Mouse (Mus musculus) Patski (cell line): ENCODE results near the gene Pdlim7. TPM values are rescaled to one million over a fixed set of nuclear protein-coding genes. Genes with fewer than 3 reads are reported as not detected.

ENCODE experiments used
- ATAC-seq: fragments of 100-300 bp; one replicate; pipeline ENCODE4 v1.8.0; 2021
- CTCF ChIA-PET: fragments of 350-600 bp; sonication (Branson Sonifier 250); formaldehyde crosslinking; loops from one replicate; lab custom pipeline; 2022; ENCODE audit warnings: inconsistent platforms; lab: Charles Lee
- POLR2A ChIA-PET: fragments of 350-600 bp; sonication (Branson Sonifier 250); formaldehyde crosslinking; loops from one replicate; lab custom pipeline; 2022; ENCODE audit warnings: antibody characterized with exemption, inconsistent platforms; lab: Charles Lee
- DNase-seq: peaks from one replicate; pipeline ENCODE4 v3.0.0-alpha.2; 2011; ENCODE audit warnings: low read depth, low spot score
- H3K27me3 ChIP-seq: fragments of 371-371 bp; one replicate; pipeline ENCODE4 v1.5.1; 2021
- CTCF ChIP-seq: fragments of 100-300 bp; IDR thresholded peaks from one replicate; pipeline ENCODE4 v1.5.1; 2021
- in situ Hi-C: fragments of 300-500 bp; cut with MboI; formaldehyde crosslinking; loops from 3 replicates; pipeline ENCODE4 v1.11.1; 2018; ENCODE audit warnings: low pct_unique_long_range_greater_than_20kb, mixed read lengths
- polyA plus RNA-seq: library from polyadenylated mRNA; unstranded; gene quantifications from one replicate; pipeline ENCODE4 v1.2.3, GENCODE M21; 2021

The Pdlim7 gene
- polyA plus RNA-seq, 1 experiment from 2014 or later, result 129 TPM

DNA sequence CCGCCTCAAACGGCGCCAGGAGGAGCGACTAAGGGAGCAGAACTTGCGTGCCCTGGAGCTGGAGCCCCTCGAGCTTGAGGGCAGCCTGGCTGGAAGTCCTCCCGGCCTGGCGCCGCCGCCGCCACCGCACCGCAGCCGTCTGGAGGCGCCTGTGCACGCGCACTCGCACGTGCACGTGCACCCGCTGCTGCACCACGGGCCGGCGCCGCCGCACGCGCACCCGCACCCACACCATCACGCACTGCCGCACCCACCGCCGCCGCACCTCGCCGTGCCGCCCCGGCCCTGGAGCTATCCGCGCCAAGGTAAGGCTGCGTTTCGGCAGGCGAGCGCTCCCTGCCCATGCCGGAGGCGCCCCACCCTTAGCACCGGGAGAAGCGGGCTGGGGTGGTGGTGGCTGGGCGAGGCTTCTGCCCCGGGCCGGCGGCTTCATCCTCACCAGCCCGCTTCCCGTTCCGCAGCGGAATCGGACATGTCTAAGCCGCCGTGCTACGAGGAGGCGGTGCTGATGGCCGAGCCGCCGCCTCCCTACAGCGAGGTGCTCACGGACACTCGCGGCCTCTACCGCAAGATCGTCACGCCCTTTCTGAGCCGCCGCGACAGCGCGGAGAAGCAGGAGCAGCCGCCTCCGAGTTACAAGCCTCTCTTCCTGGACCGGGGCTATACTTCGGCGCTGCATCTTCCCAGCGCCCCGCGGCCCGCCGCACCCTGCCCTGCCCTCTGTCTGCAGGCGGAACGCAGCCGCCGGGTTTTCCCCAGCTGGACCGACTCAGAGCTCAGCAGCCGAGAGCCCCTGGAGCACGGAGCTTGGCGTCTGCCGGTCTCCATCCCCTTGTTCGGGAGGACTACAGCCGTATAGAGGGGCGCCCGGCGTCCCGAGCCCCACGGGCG lies 41.1 kb downstream of the Pdlim7 start:
- in situ Hi-C loops, result no loop called here
- TF ChIP-seq CTCF, result no peak
- no peak for DNase-seq
- no peaks in the 10 kb centered on the region for H3K27me3 ChIP-seq
- POLR2A ChIA-PET, result interaction anchor here (0.8 to 2.3 kb wide), 5 partner anchors 9 to 55 kb away, joined by 3 to 9 read pairs (median 4); partner anchors contain the start of genes Pdlim7 and Prr7
- CTCF ChIA-PET, result interaction anchor here (1.0 to 4.0 kb wide), 3 partner anchors 10 to 53 kb away, joined by 3 to 30 read pairs (median 7); no protein-coding TSS in a partner anchor
- ATAC-seq, result peak; percentile 24

DNA sequence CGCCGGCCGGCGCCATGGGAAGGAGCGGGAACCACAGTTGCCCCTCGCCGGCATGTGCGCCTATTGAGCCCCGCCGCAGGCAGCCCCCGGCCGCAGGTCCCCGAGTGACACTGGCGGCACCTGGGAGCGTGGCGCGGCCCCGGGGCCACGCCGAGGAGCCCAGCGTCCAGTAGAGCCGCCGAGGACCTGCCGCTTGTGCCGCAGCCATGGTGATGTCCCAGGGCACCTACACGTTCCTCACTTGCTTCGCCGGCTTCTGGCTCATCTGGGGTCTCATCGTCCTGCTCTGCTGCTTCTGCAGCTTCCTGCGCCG lies 41.7 kb downstream of the Pdlim7 start:
- DNase-seq (no peak), ATAC-seq (no peak)
- ChIA-PET CTCF (interaction anchor here (0.6 to 4.0 kb wide), 4 partner anchors 11 to 52 kb away, joined by 3 to 30 read pairs (median 5); partner anchors contain the start of gene Pdlim7), POLR2A (interaction anchor here (0.8 to 2.3 kb wide), 5 partner anchors 8 to 54 kb away, joined by 3 to 9 read pairs (median 4); partner anchors contain the start of genes Pdlim7 and Prr7)
- in situ Hi-C loops, result no loop called here
- no peaks in the 10 kb centered on the region for H3K27me3 ChIP-seq
- TF ChIP-seq CTCF, result no peak

DNA sequence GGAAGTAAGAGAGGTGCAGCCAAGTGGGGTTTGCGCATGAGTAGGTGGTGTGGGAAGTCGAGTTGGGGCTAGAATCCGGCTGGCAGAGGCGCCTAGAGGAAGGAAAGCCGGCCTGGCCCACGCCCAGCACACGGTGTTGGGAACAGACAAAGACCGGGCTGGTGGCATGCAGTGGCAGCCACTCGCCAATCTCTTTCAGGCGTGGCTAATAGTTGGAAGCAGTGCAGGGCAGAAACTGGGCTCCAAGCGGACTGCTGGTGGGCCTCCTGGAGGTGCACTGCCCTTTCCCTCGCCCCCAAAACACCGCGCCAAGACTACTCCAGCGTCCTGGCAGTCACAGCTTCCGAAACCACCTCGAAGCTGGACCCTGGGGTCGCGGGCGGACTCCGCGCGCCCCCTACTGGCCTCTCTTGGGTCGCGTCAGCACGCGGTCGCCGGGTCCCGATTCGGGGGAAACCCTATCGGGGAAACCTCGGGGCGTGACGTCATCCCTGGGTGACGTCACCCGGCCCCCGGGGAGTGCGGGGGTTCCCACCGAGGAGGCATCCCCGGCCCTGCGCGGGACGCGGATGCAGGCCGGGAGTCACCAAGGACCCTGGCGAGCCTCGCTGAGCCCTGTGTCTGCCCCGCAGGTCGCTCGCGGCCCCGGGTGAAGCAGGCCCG lies 42.2 kb downstream of the Pdlim7 start:
- no peaks in the 10 kb centered on the region for H3K27me3 ChIP-seq
- DNase-seq, result peak; percentile 46
- CTCF ChIA-PET, result interaction anchor here (0.6 to 4.0 kb wide), 6 partner anchors 11 to 67 kb away, joined by 3 to 30 read pairs (median 7); partner anchors contain the start of genes Grk6 and Pdlim7
- ATAC-seq, result peak; percentile 53
- in situ Hi-C loops, result no loop called here
- no peak for TF ChIP-seq CTCF
- POLR2A ChIA-PET, result interaction anchor here (1.2 to 2.3 kb wide), 5 partner anchors 10 to 54 kb away, joined by 3 to 9 read pairs (median 7); partner anchors contain the start of genes Grk6 and Pdlim7

DNA sequence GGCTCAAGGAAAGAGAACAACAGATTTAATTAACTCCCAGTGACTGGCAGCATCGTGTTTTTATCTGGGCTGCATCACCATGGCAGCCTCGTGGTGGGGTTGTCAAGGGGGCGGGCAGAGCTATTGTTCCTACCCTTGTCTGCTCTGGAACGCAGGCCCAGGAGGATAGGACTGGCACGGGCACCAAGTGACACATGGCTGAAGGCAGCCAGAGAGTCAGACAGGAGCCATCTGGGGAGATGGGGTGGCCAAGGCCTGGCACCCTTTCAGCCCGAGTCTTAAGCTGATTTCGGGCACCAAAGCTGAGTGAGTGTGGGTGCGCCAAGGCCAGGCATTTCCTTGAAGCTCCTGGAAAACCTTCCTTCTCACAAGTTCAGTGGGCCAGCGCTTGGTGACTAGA lies 43.1 kb downstream of the Pdlim7 start:
- in situ Hi-C loops, result no loop called here
- no peak for TF ChIP-seq CTCF
- ChIA-PET POLR2A (interaction anchor here (1.7 to 2.3 kb wide), 3 partner anchors 26 to 53 kb away, joined by 7 to 9 read pairs (median 8); partner anchors contain the start of genes Grk6 and Pdlim7), CTCF (interaction anchor here (0.9 to 4.0 kb wide), 10 partner anchors 9 to 66 kb away, joined by 3 to 30 read pairs (median 5); partner anchors contain the start of genes Grk6 and Pdlim7)
- DNase-seq, result no peak
- no peaks in the 10 kb centered on the region for H3K27me3 ChIP-seq
- no peak for ATAC-seq

DNA sequence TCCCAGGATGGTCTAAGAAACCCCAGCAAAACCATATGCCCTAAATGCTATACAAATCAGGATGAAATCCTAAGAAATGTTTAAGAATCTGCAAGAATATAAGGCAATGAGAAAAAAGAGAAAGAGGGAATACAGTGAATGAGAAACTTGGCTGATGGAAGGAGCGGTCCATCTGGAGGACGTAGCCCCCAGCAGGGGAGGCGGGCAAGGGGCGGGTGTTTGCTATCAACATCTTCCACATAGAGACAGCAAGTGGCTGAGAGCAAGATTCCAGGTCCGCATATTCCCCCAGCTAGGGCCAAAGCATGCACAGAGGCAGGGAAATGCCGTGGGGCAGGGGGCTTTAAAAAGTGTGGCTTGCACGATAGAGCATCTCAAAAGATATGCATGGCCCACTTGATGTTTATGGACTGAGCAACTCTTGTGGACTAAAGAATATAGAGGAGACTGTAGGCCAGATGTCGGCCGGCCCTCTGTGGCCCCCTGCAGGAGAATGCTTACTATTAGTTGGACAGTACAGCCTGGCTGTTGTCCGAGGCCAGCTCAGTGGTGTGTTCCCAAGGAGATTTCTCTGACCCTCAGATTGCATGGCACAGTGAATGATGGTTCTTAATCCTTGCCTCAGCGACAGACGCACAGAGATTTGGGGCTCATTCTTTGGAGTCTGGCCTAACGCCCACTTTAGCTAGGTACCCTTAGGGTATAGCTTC lies 44.5 kb downstream of the Pdlim7 start:
- POLR2A ChIA-PET, result interaction anchor here (1.7 kb wide), 1 partner anchor 24 kb away, joined by 8 read pairs; the partner anchor contains the start of gene Grk6
- no peak for DNase-seq
- in situ Hi-C loops, result loop anchor here (5.0 kb wide), 1 partner anchor 62 kb away; no protein-coding TSS in a partner anchor
- H3K27me3 ChIP-seq, result no peaks in the 10 kb centered on the region
- no peak for TF ChIP-seq CTCF
- ATAC-seq, result no peak
- CTCF ChIA-PET, result interaction anchor here (1.2 to 4.0 kb wide), 8 partner anchors 10 to 65 kb away, joined by 3 to 30 read pairs (median 6); partner anchors contain the start of gene Grk6

DNA sequence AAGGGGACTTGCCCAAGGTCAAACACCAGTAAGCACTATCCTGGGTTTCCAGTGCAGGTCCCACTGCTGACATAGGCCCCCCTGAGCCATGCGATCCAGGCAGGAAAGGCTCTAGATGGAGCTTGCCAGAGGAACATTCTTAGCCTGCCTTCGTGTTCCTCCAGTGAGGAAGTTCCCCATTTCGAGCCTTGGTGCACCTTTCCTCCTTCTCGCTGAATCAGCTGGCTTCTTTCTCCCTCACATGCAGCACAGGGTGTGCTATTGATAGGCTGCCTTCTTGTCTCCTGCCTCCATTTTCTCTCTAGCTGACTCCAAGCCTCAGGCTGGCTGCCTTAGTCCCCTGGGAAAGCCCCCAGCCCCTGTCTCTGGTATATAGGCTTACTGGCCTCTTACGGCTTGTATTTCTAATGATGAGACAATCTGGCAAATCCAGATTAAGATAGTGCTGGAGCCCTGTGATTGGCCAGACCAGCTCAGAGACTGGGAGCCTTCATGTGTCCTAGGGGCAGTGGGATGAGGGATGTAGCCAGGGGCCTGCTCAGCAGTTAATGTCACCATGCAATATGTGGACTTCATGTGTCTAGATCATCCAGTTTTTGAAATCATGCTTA lies 47.5 kb downstream of the Pdlim7 start:
- in situ Hi-C loops, result loop anchor here (5.0 kb wide), 1 partner anchor 59 kb away; no protein-coding TSS in a partner anchor
- ChIA-PET POLR2A (interaction anchor here (1.1 to 1.9 kb wide), 4 partner anchors 15 to 48 kb away, joined by 3 to 9 read pairs (median 6); partner anchors contain the start of gene Grk6), CTCF (interaction anchor here (1.1 to 1.5 kb wide), 5 partner anchors 9 to 71 kb away, joined by 3 to 6 read pairs (median 4); partner anchors contain the start of gene Ddx41)
- TF ChIP-seq CTCF, result no peak
- no peak for ATAC-seq
- H3K27me3 ChIP-seq, result no peaks in the 10 kb centered on the region
- DNase-seq, result no peak

DNA sequence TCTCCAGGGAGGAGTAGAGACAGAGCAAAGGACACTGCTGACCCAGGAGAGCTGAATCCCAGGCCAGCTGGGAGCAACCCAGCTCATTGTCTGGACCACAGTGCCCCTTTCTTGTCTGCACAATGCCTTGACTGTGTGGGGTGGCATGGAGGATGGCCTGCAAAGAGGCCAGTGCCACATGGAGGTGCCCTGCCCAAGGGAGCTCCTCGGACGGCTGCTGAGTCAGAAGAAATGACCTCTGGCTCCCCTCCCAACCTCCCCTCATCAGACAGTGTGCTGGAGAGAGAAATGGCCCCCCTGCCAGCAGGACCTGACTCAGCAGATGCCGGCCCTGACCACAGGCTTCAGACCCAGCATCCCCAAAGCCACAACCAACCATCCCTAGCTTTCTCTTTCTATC lies 48.3 kb downstream of the Pdlim7 start:
- ChIA-PET CTCF (interaction anchor here (0.9 to 1.5 kb wide), 7 partner anchors 10 to 71 kb away, joined by 3 to 6 read pairs (median 4); partner anchors contain the start of gene Ddx41), POLR2A (interaction anchor here (1.1 to 1.9 kb wide), 4 partner anchors 14 to 47 kb away, joined by 3 to 9 read pairs (median 6); partner anchors contain the start of gene Grk6)
- ATAC-seq (peak; percentile 73), DNase-seq (peak; percentile 82)
- H3K27me3 ChIP-seq, result no peaks in the 10 kb centered on the region
- no peak for TF ChIP-seq CTCF
- in situ Hi-C loops, result loop anchor here (5.0 kb wide), 1 partner anchor 58 kb away; no protein-coding TSS in a partner anchor

DNA sequence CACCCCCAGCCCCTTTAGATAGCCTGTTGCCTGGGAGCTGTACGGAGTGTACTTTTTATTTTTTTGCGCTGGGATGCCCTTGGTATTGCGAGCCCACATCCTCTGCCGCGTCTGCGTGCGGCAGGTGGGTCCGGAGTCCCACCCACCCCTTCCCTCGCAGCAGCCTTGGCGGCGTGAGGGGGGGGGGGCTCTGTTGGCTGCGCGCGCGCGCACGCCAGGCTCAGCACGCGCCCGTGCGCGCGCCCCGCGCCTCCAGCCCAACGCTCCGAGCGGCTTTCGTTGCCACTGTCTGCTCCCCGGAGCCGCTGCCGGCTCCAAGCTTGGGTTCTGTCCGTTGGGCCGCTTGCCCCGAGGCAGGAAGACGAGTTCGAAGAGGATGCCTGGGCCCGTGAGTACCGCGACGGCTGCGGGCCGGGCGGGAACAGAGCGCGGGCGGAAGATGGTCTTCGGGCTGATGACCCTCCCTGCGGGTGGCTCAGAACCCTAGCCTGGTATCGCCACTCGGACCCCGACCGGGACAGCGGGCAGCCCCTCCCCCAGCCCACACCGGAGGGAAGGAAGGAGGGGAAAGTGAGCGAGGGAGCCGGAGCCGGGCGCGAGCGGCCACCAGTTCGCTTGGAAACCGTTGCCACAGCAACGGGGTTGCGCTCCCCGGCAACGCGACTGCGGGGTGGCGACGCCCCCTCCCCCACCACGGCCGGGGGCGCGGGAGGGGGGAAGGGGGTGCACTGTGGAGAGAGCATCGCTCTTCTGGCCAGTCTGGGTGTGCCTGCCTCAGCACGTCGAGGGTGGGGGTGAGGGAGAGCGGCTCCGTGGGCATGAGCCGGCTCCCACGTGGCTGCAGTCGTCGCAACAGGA lies 49.2 kb downstream of the Pdlim7 start, which contains the start of gene Prr7:
Gene Prr7, plus strand, starts transcription at position 241 of the 858 bp plus-strand sequence.
- no peak for ATAC-seq
- no peak for TF ChIP-seq CTCF
- ChIA-PET CTCF (interaction anchor here (0.9 to 2.4 kb wide), 5 partner anchors 10 to 59 kb away, joined by 3 to 9 read pairs (median 4); no protein-coding TSS in a partner anchor), POLR2A (interaction anchor here (0.6 to 1.9 kb wide), 6 partner anchors 8 to 24 kb away, joined by 3 to 9 read pairs (median 4); partner anchors contain the start of gene Grk6)
- in situ Hi-C loops, result no loop called here
- no peaks in the 10 kb centered on the region for H3K27me3 ChIP-seq
- DNase-seq, result no peak
